Mouse (Mus musculus): ENCODE measurements around the gene Kat6b. TPM values are rescaled to one million over a fixed set of nuclear protein-coding genes. Genes with fewer than 3 reads are reported as not detected.

The Kat6b gene
- polyA plus RNA-seq, 1 experiment from 2014 or later: 13.5 TPM

GRCm38 (mm10) chr14:21523851-21524441 is 42.7 kb downstream of the Kat6b start:
- Histone ChIP-seq H3K9ac (ENCODE audit: low read length) (no peak overlapping the region), H3K27ac (ENCODE audit: low read depth, low read length) (peak overlapping the region; percentile 27), H3K4me3 (ENCODE audit: low read depth, low read length) (no peak overlapping the region), H3K4me1 (ENCODE audit: control insufficient read depth, insufficient read depth, low read length) (peaks cover 20% of the 10 kb centered on the region), H3K4me2 (no peak overlapping the region), H3K36me3 (ENCODE audit: control insufficient read depth, insufficient read depth, low read length) (no peaks in the 10 kb centered on the region), H3K27me3 (ENCODE audit: control insufficient read depth, insufficient read depth, low read length) (no peaks in the 10 kb centered on the region), H3K9me3 (ENCODE audit: control insufficient read depth, low read length) (no peaks in the 10 kb centered on the region)
- 34% methylated on average over 3 of the region's 3 CpGs for WGBS
- DNase-seq (ENCODE audit: low spot score, missing footprints): peak; percentile 89
- ATAC-seq (ENCODE audit: low FRiP score): no peak

- no peak for ATAC-seq (ENCODE audit: low FRiP score)
- no peaks in the 10 kb centered on the region for H3K27me3 ChIP-seq (ENCODE audit: control insufficient read depth, insufficient read depth, low read length)
- no peak overlapping the region for H3K4me3 ChIP-seq (ENCODE audit: low read depth, low read length)
- H3K4me1 ChIP-seq (ENCODE audit: control insufficient read depth, insufficient read depth, low read length): peaks cover 20% of the 10 kb centered on the region
- WGBS: 50% methylated on average over 4 of the region's 4 CpGs
- no peak overlapping the region for H3K27ac ChIP-seq (ENCODE audit: low read depth, low read length)
- DNase-seq (ENCODE audit: low spot score, missing footprints): no peak
- no peaks in the 10 kb centered on the region for H3K9me3 ChIP-seq (ENCODE audit: control insufficient read depth, low read length)
- no peak overlapping the region for H3K9ac ChIP-seq (ENCODE audit: low read length)
- H3K4me2 ChIP-seq: no peak overlapping the region
- no peaks in the 10 kb centered on the region for H3K36me3 ChIP-seq (ENCODE audit: control insufficient read depth, insufficient read depth, low read length)
These were observed 44.4 kb downstream of the Kat6b start for GRCm38 (mm10) chr14:21525674-21526073.

- H3K27me3 ChIP-seq (ENCODE audit: control insufficient read depth, insufficient read depth, low read length): no peaks in the 10 kb centered on the region
- DNase-seq (ENCODE audit: low spot score, missing footprints) (no peak), ATAC-seq (ENCODE audit: low FRiP score) (no peak)
- no peak overlapping the region for H3K4me3 ChIP-seq (ENCODE audit: low read depth, low read length)
- WGBS: 21% methylated on average over 4 of the region's 4 CpGs
- H3K36me3 ChIP-seq (ENCODE audit: control insufficient read depth, insufficient read depth, low read length): peaks cover 2% of the 10 kb centered on the region; the same call in 1 of the 2 replicates
- no peaks in the 10 kb centered on the region for H3K9me3 ChIP-seq (ENCODE audit: control insufficient read depth, low read length)
- no peak overlapping the region for H3K9ac ChIP-seq (ENCODE audit: low read length)
- H3K27ac ChIP-seq (ENCODE audit: low read depth, low read length): no peak overlapping the region
- no peak overlapping the region for H3K4me2 ChIP-seq
- H3K4me1 ChIP-seq (ENCODE audit: control insufficient read depth, insufficient read depth, low read length): peaks cover 14% of the 10 kb centered on the region
These were observed 52.3 kb downstream of the Kat6b start for GRCm38 (mm10) chr14:21533566-21533965.

GRCm38 (mm10) chr14:21534066-21534465 is 52.8 kb downstream of the Kat6b start:
- Histone ChIP-seq H3K27ac (ENCODE audit: low read depth, low read length) (peak overlapping the region; percentile 40; the same call in 1 of the 2 replicates), H3K4me3 (ENCODE audit: low read depth, low read length) (no peak overlapping the region), H3K27me3 (ENCODE audit: control insufficient read depth, insufficient read depth, low read length) (no peaks in the 10 kb centered on the region), H3K9ac (ENCODE audit: low read length) (no peak overlapping the region), H3K9me3 (ENCODE audit: control insufficient read depth, low read length) (no peaks in the 10 kb centered on the region), H3K4me2 (no peak overlapping the region), H3K36me3 (ENCODE audit: control insufficient read depth, insufficient read depth, low read length) (peaks cover 2% of the 10 kb centered on the region; the same call in 1 of the 2 replicates), H3K4me1 (ENCODE audit: control insufficient read depth, insufficient read depth, low read length) (peaks cover 14% of the 10 kb centered on the region)
- no peak for DNase-seq (ENCODE audit: low spot score, missing footprints)
- WGBS: 74% methylated on average over 2 of the region's 2 CpGs
- ATAC-seq (ENCODE audit: low FRiP score): no peak

GRCm38 (mm10) chr14:21534542-21535272 is 53.5 kb downstream of the Kat6b start:
- DNase-seq (ENCODE audit: low spot score, missing footprints) (no peak), ATAC-seq (ENCODE audit: low FRiP score) (peak; percentile 64; the same call in 1 of the 2 replicates)
- Histone ChIP-seq H3K9me3 (ENCODE audit: control insufficient read depth, low read length) (no peaks in the 10 kb centered on the region), H3K9ac (ENCODE audit: low read length) (no peak overlapping the region), H3K4me2 (no peak overlapping the region), H3K27me3 (ENCODE audit: control insufficient read depth, insufficient read depth, low read length) (no peaks in the 10 kb centered on the region), H3K27ac (ENCODE audit: low read depth, low read length) (no peak overlapping the region), H3K4me1 (ENCODE audit: control insufficient read depth, insufficient read depth, low read length) (peaks cover 14% of the 10 kb centered on the region), H3K36me3 (ENCODE audit: control insufficient read depth, insufficient read depth, low read length) (peaks cover 2% of the 10 kb centered on the region; the same call in 1 of the 2 replicates), H3K4me3 (ENCODE audit: low read depth, low read length) (no peak overlapping the region)
- WGBS: 74% methylated on average over 11 of the region's 11 CpGs

GRCm38 (mm10) chr14:21536485-21537181 is 55.4 kb downstream of the Kat6b start:
- DNase-seq (ENCODE audit: low spot score, missing footprints) (no peak), ATAC-seq (ENCODE audit: low FRiP score) (no peak)
- peaks cover 2% of the 10 kb centered on the region; the same call in 1 of the 2 replicates for H3K36me3 ChIP-seq (ENCODE audit: control insufficient read depth, insufficient read depth, low read length)
- no peaks in the 10 kb centered on the region for H3K27me3 ChIP-seq (ENCODE audit: control insufficient read depth, insufficient read depth, low read length)
- no peak overlapping the region for H3K4me2 ChIP-seq
- no peak overlapping the region for H3K9ac ChIP-seq (ENCODE audit: low read length)
- H3K27ac ChIP-seq (ENCODE audit: low read depth, low read length): no peak overlapping the region
- peaks cover 3% of the 10 kb centered on the region; the same call in 1 of the 2 replicates for H3K9me3 ChIP-seq (ENCODE audit: control insufficient read depth, low read length)
- 86% methylated on average over 11 of the region's 11 CpGs for WGBS
- no peak overlapping the region for H3K4me3 ChIP-seq (ENCODE audit: low read depth, low read length)
- peaks cover 14% of the 10 kb centered on the region for H3K4me1 ChIP-seq (ENCODE audit: control insufficient read depth, insufficient read depth, low read length)

- H3K27me3 ChIP-seq (ENCODE audit: control insufficient read depth, insufficient read depth, low read length): no peaks in the 10 kb centered on the region
- WGBS: 95% methylated on average over 3 of the region's 3 CpGs
These were observed 56.6 kb downstream of the Kat6b start for GRCm38 (mm10) chr14:21537838-21538237.

GRCm38 (mm10) chr14:21539731-21540130 is 58.5 kb downstream of the Kat6b start:
- peak; percentile 56 for DNase-seq (ENCODE audit: low spot score, missing footprints)
- Histone ChIP-seq H3K9me3 (ENCODE audit: control insufficient read depth, low read length) (peaks cover 3% of the 10 kb centered on the region; the same call in 1 of the 2 replicates), H3K27ac (ENCODE audit: low read depth, low read length) (no peak overlapping the region), H3K27me3 (ENCODE audit: control insufficient read depth, insufficient read depth, low read length) (no peaks in the 10 kb centered on the region), H3K4me2 (no peak overlapping the region), H3K9ac (ENCODE audit: low read length) (no peak overlapping the region), H3K4me3 (ENCODE audit: low read depth, low read length) (no peak overlapping the region), H3K4me1 (ENCODE audit: control insufficient read depth, insufficient read depth, low read length) (peaks cover 1% of the 10 kb centered on the region), H3K36me3 (ENCODE audit: control insufficient read depth, insufficient read depth, low read length) (0 out of 2 replicates have a peak, but pooled peaks cover 2% of the 10 kb centered on the region)
- WGBS: 92% methylated on average over 3 of the region's 3 CpGs
- no peak for ATAC-seq (ENCODE audit: low FRiP score)

More at GRCm38 (mm10) chr14:21537838-21538237, 56.6 kb downstream of the Kat6b start:
- Histone ChIP-seq H3K9ac (ENCODE audit: low read length) (no peak overlapping the region), H3K4me1 (ENCODE audit: control insufficient read depth, insufficient read depth, low read length) (peaks cover 12% of the 10 kb centered on the region), H3K4me3 (ENCODE audit: low read depth, low read length) (no peak overlapping the region), H3K4me2 (no peak overlapping the region), H3K9me3 (ENCODE audit: control insufficient read depth, low read length) (peaks cover 3% of the 10 kb centered on the region; the same call in 1 of the 2 replicates), H3K36me3 (ENCODE audit: control insufficient read depth, insufficient read depth, low read length) (0 out of 2 replicates have a peak, but pooled peaks cover 2% of the 10 kb centered on the region), H3K27ac (ENCODE audit: low read depth, low read length) (no peak overlapping the region)
- no peak for ATAC-seq (ENCODE audit: low FRiP score)
- DNase-seq (ENCODE audit: low spot score, missing footprints): no peak
